Mouse (Mus musculus): ENCODE data around the gene Grb10. TPM values are rescaled to one million over a fixed set of nuclear protein-coding genes. Genes with fewer than 3 reads are reported as not detected.

Gene Grb10
- total RNA-seq, 2 experiments from 2014 or later: 410 to 422 TPM

DNA sequence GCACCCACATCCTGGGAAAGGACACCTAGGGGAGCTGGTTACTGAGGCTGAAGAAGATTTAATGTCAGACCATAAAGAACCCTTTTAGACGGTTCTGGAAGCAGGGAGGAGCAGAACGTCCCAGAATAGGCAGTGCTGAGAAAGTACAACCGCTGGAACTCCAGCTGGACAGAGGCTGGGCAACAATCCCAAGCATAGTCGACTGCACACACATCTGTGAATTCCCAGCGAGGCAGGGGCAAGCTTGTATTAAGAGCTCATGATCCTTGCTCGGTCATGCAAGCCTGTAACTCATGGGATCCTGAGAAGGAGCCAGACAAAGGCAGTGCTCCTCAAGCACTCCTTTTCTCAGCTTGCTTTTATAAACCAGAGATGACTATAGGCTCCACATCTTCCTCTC, 69.7 kb downstream of the Grb10 start:
- DNase-seq: peak; percentile 57

DNA sequence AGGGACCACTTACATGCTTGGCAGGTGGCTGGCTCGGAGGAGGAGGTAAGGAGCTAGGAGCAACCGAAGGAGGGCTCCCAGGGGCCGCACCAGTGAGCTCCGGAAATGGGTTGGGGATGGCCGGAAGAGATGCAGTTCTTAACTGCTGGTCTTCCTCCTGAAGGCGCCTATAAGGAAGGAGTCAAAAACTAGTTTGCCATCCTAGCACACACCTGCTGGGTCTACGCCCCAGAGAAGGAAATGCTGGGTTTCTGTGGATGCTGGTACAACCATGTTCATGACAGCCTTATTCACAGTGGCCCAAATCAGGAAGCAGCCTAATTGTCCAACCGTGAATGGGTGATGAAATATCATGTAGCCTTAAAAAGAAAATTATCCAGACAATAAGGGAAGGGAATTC, 71.0 kb downstream of the Grb10 start:
- DNase-seq: no peak

DNA sequence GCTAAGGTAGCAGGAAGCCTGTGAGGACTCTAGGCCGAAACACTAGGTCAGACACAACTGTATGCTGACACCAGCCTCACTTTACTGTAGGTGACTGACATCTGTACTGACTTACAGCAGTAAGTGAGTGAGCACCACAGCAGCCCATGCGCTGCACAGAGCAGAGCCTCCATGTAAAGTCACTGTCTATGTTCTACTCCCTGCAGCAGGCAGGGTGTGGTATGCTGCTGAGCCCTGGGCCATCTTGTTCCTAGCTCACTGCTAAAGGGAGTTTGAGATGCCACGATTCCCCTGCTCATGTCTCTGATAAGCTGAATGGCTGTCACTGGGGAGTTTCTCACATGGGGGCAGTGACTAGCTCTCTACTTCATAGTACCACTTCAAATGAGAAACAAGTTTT, 72.3 kb downstream of the Grb10 start:
- no peak for DNase-seq

DNA sequence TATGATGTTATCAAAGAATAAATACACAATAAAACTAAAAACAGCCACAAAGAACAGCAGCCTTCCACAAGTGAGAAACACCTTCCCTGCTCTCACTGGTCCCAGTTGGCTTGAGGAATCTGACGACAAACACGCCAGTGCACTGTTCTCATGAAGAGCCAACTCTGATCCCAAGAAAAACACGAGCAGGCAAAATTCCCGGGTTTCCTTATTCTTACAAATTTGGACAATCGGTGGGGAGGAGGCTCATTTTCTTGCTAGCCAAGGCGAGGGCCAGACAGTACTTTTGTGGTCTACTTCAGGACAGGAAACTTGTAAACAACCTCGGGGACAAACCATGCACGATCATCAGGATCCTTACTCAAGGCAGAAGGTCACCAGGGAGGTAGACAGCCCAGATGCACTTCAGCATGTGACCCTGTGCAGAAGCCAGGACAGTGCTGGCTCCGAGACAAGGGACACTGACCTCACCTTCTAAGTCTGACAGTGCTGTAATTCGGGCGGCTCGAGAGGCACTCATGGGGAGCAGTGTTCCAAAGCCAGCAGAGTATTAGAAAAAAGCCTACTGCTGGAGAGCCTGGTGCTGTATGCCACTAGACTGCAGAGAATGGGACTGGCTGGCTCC, 72.9 kb downstream of the Grb10 start:
- peak; percentile 84 for DNase-seq

DNA sequence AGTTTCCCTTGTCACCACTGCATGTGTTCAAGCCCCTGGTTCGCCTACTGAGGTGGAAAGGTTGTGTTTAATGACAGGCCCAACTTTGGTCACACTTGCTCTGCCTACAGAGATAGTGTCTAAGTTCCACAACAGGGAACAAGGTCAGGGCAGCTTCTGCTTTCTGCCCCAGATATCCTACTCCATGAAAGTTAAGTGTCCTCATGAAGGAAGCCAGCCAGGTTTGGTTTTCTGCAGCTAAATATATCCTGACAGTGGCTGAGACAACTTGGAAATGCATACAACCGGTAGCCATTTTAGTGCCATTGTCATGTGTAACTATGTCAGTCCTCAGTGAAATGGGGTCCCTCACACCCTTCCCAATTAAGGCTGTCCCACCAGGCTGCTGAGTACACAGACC, 73.8 kb downstream of the Grb10 start:
- DNase-seq: no peak

DNA sequence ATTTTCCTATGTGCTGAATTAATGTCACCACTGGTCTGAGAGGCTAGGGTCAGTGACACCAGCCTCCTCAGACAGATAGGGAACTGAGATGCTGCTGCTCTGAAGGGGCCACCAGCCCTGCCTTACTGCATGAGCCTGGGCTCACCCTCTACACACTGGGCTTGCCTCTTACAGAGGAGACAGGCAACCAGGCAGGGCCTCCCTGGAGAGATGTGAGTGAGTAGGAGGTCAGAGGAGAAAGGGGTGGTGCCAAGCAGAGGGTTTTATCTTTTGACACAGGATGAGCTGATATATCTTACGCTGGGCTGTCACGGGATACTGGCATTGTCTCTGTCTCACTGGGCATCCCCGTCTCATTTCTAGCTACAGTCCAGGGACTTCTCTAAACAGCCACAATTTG, 74.9 kb downstream of the Grb10 start:
- DNase-seq: no peak

DNA sequence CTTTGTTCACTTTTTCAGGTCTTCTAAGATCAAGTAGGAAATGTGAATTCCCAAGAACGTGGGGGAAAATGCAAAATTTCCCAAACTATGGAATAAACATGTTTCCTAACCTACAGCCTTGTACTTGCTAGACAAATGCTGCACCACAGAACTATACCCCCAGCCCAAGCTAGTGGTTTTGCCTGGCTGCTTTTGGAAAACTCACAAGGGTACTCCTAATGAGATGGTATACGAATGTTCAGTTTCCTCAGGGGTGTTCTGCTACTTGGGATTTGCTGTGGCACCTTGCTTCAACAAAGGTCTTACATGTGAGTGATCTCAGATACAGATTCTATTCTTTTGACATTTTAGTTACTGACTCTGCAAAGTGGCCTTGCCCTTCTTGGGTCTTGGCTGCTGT, 75.4 kb downstream of the Grb10 start:
- DNase-seq: no peak

DNA sequence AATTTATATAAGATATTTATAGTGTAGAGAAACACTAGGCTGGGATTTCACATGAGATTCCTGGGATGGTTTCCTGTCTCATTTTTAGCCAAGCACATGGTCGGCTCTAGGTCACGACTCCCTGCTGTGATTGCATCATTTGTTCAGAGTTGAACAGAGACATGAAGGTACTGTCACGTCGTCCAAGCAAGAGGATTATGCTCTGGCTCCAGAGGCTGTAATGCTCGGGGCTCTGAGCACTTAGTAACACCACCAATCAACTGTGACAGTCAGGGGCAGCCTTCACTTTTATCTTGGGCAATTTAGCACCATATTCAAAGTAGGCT, 75.9 kb downstream of the Grb10 start:
- DNase-seq: no peak

DNA sequence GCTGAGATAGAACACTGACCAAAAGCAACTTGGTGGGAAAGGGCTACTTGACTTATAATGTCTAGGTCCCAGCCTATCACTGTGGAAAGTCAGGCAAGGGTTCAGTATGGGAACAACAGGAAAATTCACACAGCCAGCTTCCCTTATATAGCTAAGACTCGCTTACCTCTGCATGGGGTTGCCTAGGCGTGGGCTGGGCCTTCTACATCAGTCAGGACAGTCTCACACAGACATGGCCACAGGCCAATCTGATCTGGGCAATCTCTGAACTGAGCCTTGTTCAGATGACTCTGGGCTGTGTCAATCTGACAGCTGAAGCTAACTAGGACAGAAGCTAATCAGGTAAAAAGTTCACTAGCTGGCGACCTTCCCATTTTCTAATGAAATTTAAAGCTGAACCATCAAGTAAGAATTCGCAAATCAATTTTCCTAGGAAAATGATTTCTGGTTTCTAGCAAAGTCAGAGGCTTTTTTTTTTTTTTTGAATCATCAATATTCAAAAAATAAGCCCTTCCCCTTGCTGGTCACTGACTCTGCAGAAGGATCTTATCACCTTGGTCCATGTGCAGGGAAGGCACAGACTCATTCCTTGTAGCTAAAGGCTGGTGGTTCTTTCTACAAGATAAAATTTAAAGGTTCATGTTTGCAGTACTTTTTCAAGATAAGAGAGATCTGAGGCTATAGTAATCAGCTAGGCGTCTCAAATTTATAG, 76.4 kb downstream of the Grb10 start:
- no peak for DNase-seq

DNA sequence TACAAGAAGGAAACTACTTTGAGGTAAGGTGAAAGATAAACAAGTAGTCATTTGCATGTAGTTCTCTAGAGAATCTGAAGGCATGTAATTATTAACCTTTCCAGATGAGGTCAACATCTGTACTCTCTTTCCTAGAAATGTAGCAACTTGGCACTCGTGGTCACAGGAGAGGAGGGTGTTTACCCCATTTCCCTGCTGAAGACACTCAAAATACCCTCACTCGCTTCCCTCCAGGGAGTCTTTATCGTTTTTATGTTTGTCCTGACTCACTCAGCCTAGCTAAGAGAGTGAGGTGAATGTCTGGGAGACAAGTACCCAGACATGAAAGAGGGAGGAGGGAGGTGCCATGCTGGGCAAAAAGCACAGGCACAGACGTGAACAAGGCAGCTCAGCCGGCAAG, 77.6 kb downstream of the Grb10 start:
- DNase-seq: no peak

DNA sequence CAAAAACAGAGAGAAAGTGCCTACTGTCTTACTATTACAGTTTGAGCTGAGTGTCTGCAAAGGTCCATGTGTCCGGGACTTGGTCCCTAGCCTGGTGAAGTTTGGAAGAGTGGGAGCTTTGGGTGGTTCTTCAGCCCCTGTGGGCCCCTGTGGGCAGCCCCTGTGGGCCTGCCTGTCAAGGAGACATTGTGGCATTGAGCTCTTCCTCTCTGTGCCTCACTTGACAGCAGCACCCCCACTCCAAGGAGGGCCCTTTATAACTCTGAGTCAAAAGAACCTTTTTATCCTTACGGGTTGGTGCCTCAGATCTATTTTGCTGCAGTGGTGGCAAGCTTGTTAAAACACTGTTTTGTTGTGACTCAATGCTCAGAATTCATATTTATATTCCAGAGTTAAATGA, 78.3 kb downstream of the Grb10 start:
- DNase-seq: no peak

DNA sequence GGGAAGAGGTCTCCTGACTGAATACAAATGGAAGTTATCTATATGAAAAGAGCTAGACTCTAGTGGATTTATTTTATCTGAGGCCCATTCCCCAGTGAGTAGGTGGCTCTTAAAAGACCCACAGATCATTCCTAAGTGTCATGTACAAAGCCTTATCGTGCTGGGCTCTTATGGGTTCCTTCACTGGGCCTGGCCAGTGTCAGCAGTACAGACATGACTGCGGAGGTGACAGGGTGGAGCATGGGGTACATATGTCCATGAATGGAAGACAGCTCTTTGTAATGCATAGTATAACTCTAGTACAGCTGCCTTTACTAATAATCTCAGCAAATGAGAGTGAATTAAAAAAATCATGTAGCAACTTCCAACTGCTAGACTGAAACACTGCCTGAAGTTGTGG, 80.0 kb downstream of the Grb10 start:
- no peak for DNase-seq

DNA sequence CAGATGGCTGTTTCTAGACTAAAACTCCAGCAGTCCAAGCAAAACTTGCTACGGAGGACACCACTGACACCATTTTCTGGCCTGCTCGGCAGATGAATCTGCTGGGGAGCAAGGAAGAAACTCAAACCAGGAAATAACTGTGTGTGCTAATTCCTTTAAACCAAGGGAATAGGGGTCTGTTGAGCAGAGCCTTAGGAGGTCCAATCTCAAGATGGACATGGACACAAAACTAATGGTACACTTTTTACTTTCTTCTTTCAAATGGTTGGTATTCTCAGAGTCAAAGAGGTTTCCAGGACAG, 80.5 kb downstream of the Grb10 start:
- DNase-seq: no peak

DNA sequence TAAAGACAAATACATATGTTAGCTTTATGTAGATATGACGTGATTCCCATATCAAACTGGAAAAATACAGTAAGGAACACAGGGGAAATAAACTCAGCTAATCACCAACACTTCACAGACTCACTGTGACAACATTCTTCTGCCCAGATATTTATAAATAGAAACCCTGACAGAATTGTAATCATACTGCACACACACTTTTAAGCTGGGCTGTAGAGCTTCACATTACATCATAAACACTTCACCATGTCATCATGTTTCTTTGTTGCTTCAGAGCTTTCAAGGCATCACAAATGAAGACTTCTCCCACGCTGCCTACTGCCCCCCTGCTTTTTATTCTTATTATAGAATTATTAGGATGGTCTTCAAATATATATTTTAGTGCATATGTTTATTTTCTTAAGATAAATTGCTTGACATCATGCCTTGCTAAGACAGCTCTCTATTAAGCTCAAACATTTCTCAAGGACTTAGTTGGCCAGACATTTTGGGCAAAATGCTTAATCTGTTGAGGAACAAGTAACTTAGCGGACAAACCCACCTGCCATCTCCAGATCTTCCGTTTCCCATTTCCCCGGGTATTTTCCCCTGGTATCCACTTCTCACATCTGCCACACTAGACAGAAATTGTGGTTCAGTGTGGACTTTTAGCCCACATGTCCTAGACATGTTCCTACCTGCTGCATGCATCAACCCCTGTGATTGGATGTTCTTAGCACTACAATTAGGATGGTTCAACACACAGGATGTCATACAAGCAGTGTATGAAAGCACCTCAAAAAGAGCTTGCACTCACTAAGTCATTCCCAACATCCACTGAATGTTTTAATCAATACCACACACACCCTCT, 81.0 kb downstream of the Grb10 start:
- DNase-seq: no peak

DNA sequence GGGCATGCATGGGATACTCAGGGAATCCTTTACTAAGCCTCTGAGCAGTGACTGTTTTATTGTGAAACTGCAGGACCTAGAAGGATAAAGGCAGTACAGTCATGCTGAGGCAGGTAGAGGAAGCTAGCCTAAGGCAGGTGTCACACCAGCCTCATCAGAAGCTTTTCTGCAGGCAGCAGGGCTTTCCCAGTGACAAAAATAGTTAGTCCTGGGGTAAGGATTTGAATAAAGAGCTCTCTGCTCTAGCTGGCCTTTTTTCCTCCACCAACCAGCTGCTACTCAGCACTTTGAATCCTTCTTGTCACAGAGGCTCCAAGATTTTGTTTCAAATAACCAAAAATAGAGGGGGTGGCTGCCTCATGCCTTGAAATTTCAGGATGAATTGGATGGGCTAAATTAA, 82.7 kb downstream of the Grb10 start:
- DNase-seq: no peak

DNA sequence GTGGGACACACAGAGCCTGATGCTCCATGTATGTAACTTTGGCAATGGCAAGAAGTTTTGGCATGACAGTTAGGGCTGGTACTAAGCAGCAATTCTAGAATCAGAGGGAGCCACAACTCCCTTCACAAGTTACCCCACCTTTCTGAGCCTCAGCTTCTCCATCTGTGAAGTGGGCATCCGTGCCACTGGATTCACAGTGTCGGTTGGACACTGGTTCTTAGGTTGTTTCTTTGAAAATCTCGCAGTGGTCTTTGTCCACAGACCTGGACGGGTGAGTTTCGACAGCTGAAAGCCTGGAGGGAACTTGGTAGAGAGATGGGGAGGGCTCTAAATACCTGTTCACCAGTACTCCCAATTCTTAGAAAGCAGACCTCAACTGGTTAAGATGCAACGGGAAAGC, 83.9 kb downstream of the Grb10 start:
- no peak for DNase-seq

DNA sequence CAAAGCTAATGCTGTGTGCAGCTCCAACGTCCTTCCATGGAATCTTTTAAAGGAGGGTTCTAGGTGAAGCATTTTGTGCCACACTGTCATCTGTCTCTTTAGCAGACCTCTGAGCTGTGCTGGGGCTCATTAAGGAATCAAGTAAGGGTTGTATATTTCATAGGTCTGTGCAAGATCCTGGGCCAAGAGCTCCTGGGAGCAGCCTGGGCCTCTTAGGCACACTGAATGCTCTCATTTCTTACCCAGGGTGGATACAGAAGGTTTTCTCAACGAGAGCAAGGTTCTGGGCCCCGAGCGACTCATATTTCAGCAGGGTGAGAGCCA, 84.4 kb downstream of the Grb10 start:
- DNase-seq: no peak

DNA sequence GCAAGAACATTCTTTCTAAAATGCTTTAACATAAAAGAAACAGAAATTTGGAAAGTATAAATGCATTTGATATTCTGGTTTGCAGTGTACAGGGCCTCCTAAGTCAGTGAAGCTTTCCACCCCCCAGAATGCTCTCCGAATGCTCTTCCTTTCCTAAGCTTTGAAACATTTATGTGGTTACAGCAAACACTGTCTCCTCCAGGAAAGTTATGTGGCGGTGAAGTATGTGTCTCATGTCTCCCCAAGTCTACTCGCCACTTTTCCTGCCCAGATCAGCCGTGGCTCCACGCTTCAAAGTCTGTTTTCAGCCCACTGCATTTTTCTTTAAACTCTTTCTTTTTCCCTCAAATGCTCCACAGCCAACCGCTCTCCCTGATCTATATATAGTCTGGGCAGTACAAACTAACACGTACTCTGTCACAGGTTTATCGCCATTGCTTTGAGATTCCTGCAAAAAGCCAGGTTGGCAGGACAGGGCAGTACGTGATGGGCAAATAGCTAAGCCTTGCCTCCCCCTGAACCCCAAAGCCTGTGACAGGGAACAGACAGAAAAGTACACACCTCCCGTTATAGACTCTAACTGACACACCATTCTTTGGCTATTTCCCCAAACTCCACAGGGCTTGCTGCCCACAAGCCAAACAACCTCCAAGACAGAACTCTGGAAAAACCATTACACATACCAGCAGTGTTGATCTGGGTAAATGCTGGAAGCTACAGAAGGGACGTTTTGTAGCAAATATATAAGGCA, 84.9 kb downstream of the Grb10 start:
- no peak for DNase-seq

DNA sequence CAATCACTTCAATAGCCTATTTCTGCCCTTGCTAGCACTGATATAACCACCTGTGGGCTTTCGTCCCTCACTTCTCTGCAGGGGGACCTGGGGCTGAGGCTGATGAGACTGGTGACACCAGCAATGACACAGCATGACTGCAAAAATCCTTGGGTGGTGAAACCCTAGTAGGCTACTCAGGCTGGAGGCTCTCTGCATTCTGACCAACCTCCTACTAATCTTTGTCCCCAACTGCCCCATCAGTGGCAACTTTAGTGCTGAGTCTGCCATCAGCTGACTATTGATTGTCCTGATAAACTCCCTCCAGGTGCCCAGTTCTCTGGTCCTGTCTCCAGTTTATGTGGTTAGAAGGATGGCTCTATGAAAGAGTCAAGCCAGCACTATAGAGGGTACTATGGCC, 85.9 kb downstream of the Grb10 start:
- no peak for DNase-seq

DNA sequence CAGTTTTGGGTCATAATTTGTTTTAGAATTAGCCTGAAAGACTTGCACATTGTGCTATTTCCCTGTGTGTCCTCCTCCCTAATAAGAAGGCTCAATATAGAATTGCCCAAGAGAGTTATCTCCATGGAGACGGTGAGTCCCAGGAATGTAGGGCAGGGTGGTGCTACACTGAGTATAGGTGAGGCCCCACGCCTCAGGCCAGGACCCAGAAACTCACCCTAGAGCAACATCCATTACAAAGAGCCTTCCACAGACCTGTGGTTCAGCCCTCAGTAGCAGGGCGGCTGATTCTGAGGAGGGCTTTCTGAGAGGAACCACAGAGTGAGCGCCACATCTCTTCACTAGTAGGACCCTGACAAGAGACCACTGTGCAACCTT, 89.5 kb downstream of the Grb10 start:
- DNase-seq: no peak

DNA sequence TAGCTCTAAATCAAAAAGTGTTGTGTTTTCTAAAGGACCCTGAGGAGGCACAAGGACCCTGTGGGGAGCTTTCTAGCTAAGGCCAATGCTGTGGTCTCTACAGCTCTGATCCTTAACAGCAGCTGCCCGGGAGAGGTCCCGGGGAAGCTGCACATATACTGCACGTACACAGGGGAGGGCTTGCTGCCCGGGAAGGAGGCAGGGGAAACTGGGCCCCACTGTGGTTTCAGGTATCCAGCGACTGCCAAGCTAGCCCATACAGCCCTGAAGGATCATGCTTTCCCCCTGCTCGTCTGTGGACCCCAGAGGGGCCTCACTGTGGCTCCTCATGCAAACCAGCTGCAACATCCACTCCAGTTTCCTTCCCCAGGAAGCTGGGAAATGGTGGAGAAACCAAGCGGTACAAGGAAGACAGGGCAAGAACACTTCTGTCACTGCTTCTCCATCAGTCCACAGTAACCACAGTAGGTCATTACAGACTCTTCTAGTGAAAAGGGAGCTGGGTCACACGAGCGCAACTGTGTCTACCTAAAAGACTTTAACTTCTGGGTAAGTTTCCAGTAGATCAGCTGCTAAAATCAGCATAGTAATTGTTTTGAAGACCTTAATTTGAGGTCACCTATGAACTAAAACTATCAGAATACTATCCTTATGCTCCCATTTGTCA, 90.0 kb downstream of the Grb10 start:
- no peak for DNase-seq

DNA sequence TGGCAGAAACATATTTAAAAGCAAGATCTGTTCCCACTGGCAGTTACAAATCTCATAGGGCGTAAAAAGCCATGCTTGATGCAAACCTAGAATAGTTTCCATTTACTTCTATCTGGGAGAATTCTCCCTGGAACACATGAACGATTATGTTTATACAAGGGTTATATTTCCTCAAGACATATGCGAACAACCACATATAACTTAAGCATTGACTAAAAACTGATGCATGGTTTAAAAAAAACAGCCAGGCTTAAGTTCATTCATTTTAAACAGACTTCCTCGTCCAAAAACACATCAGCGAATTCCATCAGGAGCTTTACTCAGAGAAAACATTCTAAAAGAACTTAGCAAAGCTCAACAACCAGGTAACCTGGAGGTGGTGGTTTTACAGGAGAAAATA, 90.6 kb downstream of the Grb10 start:
- DNase-seq: no peak

DNA sequence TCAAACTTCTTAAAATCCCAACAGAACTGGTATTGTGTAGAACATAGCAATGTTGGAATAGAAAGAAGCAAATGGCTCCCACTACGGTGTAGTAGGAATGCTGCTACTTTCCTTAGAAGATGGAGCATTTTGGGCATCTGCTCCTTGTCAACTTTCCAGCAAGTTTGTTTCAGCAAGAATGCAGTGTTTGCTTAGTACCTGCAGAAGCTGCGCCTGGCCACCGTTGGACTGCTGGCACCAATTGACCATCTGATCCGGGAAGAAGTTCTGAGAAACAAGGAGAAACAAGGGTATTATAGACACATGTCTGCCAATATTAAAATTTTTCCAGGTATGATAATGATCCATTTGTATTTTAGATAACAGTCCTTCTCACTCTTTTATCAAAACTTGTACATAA, 92.7 kb downstream of the Grb10 start:
- no peak for DNase-seq
